Mouse (Mus musculus) testis, adult 2 months (tissue): ENCODE results near the gene Nol4l.

Experiments used
- CTCF ChIP-seq: fragments of 200-500 bp; IDR thresholded peaks from 2 replicates; pipeline ENCODE4 v1.5.1; 2012; ENCODE audit warnings: low read depth, mild to moderate bottlenecking, inconsistent platforms, low read length, moderate library complexity; ENCODE audit not compliant: control insufficient read depth, insufficient read depth, insufficient replicate concordance
- POLR2A ChIP-seq: fragments of 200-500 bp; IDR thresholded peaks from 2 replicates; pipeline ENCODE4 v1.6.1; 2012; ENCODE audit warnings: low read depth, mild to moderate bottlenecking, inconsistent platforms, low read length, moderate library complexity; ENCODE audit not compliant: control insufficient read depth

- TF ChIP-seq POLR2A, result no peak
- no peak for TF ChIP-seq CTCF
Measured at GRCm38 (mm10) chr2:153393045-153393444, 136.7 kb downstream of the Nol4l start.
